Mouse (Mus musculus) limb, embryonic 11.5 days (tissue): ENCODE results near the gene Prune2. TPM values are rescaled to one million over a fixed set of nuclear protein-coding genes. Genes with fewer than 3 reads are reported as not detected.

Experiments used
- ATAC-seq: fragments of 200-750 bp; cut with Nextera tagmentation; 2 replicates; pipeline ENCODE4 v1.8.0; 2017; ENCODE audit warnings: low read depth; ENCODE audit not compliant: insufficient number of reproducible peaks, low FRiP score, low TSS enrichment
- DNase-seq: peaks from one replicate; pipeline ENCODE4 v3.0.0-alpha.2; 2015; ENCODE audit warnings: low spot score
- H3K27ac ChIP-seq: fragments of 300-500 bp; sonication (generic); replicated peaks from 2 replicates; pipeline ENCODE4 v1.5.1; 2014; ENCODE audit warnings: low read depth, mild to moderate bottlenecking, low read length
- H3K27me3 ChIP-seq: fragments of 300-500 bp; sonication (generic); 2 replicates; pipeline ENCODE4 v1.6.1; 2014; ENCODE audit warnings: mild to moderate bottlenecking, low read length, mixed read lengths; ENCODE audit not compliant: control insufficient read depth, insufficient read depth
- H3K36me3 ChIP-seq: fragments of 300-500 bp; sonication (generic); 2 replicates; pipeline ENCODE4 v1.6.1; 2014; ENCODE audit warnings: mild to moderate bottlenecking, low read length, moderate library complexity, mixed read lengths; ENCODE audit not compliant: control insufficient read depth, insufficient read depth
- H3K4me1 ChIP-seq: fragments of 300-500 bp; sonication (generic); 2 replicates; pipeline ENCODE4 v1.6.1; 2014; ENCODE audit warnings: low read length, mixed read lengths; ENCODE audit not compliant: control insufficient read depth, insufficient read depth
- H3K4me2 ChIP-seq: fragments of 300-500 bp; sonication (generic); 2 replicates; pipeline ENCODE4 v1.6.1; 2014; ENCODE audit warnings: low read depth, mild to moderate bottlenecking, moderate library complexity; ENCODE audit not compliant: severe bottlenecking
- H3K4me3 ChIP-seq: fragments of 300-500 bp; sonication (generic); 2 replicates; pipeline ENCODE4 v1.5.1; 2014; ENCODE audit warnings: low read depth, low read length
- H3K9ac ChIP-seq: fragments of 300-500 bp; sonication (generic); 2 replicates; pipeline ENCODE4 v1.6.1; 2014; ENCODE audit warnings: mild to moderate bottlenecking, low read length
- H3K9me3 ChIP-seq: fragments of 300-500 bp; sonication (generic); 2 replicates; pipeline ENCODE4 v1.6.1; 2016; ENCODE audit warnings: low read length; ENCODE audit not compliant: control insufficient read depth
- WGBS: fragments of 180-500 bp; shearing (Covaris S2); extraction: QIAGEN DNeasy Blood & Tissue Kit; methylation state at CpG from one replicate; pipeline ENCODE4 v1.1.7; 2014; 5-methylcytosine and 5-hydroxymethylcytosine counted together
- polyA plus RNA-seq: library from polyadenylated mRNA; unstranded; fragments of >200 nt; fragmentation: Nextera tagmentation; extraction: Ambion mirVana; gene quantifications from 2 replicates; pipeline ENCODE4 v1.2.1, GENCODE M21; 2014

The Prune2 gene
- 0.55 and 0.64 TPM in 2 replicates for polyA plus RNA-seq

- DNase-seq (peak; percentile 87), ATAC-seq (peak; percentile 93)
- no peak within 1 kb of the TSS for H3K27ac ChIP-seq
- H3K36me3 ChIP-seq: no peaks in the 10 kb centered on the region
- peak within 1 kb of the TSS; percentile 73 for H3K4me2 ChIP-seq
- H3K9ac ChIP-seq: peak within 1 kb of the TSS; percentile 22; the same call in 1 of the 2 replicates
- H3K9me3 ChIP-seq: no peaks in the 10 kb centered on the region
- under 1% methylated on average over 36 of the region's 36 CpGs for WGBS
- H3K27me3 ChIP-seq: peaks cover 8% of the 10 kb centered on the region; the same call in 1 of the 2 replicates
- peak within 1 kb of the TSS; percentile 33 for H3K4me3 ChIP-seq
- H3K4me1 ChIP-seq: peaks cover 11% of the 10 kb centered on the region
These were observed at the start of gene Prune2 for GRCm38 (mm10) chr19:16955613-16956271. TSS of gene Prune2 (plus strand) at chr19:16956118.

DNA sequence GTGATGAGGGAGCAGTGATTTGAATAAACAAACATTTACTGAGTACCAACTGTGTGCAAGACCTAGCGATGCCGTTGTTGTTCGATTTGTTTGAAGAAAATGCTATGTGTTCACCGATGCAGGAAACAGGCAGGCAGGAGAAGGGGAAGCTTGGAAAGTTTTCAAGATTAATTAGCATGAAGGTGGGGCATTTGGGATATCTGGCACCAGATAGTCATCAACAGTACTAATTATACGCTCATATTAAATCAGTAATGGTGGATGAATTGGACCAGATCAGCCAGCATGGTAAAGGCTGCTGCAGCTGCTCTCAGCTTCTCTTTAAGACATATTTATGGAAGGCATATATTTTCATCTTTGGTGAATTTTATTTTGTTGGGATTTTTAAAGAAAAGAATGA lies 44.4 kb upstream of the Prune2 start:
- H3K9ac ChIP-seq: no peak overlapping the region
- DNase-seq (no peak), ATAC-seq (no peak)
- H3K4me2 ChIP-seq: no peak overlapping the region
- no peaks in the 10 kb centered on the region for H3K27me3 ChIP-seq
- H3K9me3 ChIP-seq: no peaks in the 10 kb centered on the region
- 91% methylated on average over 5 of the region's 5 CpGs for WGBS
- no peaks in the 10 kb centered on the region for H3K4me1 ChIP-seq
- no peak overlapping the region for H3K27ac ChIP-seq
- no peak overlapping the region for H3K4me3 ChIP-seq
- no peaks in the 10 kb centered on the region for H3K36me3 ChIP-seq

GRCm38 (mm10) chr19:16924516-16924915 lies 31.4 kb upstream of the Prune2 start:
- DNase-seq (no peak), ATAC-seq (no peak)
- no peak overlapping the region for H3K4me2 ChIP-seq

DNA sequence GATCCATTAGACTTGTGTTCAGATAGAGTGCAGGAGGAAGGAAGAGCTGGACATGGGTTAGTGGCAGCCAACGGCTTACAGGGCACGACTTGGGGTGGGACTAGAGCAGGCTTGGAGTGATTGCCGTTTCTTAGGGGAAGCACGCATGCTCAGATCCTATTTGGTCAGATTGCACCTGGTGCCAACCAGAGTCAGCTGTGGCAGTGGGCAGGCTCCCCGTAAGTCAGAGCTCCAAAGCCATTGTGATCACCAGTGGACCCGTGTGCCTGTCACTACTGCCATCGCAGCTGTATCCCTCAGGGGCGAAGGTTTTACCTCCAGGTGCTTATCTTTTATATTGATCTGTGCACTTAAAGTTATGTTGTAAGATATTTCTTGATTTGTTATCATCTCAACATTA lies 21.3 kb upstream of the Prune2 start:
- no peak for DNase-seq
- H3K36me3 ChIP-seq: no peaks in the 10 kb centered on the region
- no peak overlapping the region for H3K9ac ChIP-seq
- no peak overlapping the region for H3K4me2 ChIP-seq
- H3K27me3 ChIP-seq: no peaks in the 10 kb centered on the region
- ATAC-seq: no peak
- H3K27ac ChIP-seq: no peak overlapping the region
- H3K4me1 ChIP-seq: no peaks in the 10 kb centered on the region
- WGBS: 82% methylated on average over 8 of the region's 8 CpGs
- H3K4me3 ChIP-seq: no peak overlapping the region
- no peaks in the 10 kb centered on the region for H3K9me3 ChIP-seq

More at GRCm38 (mm10) chr19:16924516-16924915, 31.4 kb upstream of the Prune2 start:
- H3K4me3 ChIP-seq: no peak overlapping the region
- H3K4me1 ChIP-seq: no peaks in the 10 kb centered on the region
- no peaks in the 10 kb centered on the region for H3K36me3 ChIP-seq
- H3K9ac ChIP-seq: no peak overlapping the region
- 85% methylated on average over 4 of the region's 4 CpGs for WGBS
- no peaks in the 10 kb centered on the region for H3K27me3 ChIP-seq
- H3K9me3 ChIP-seq: no peaks in the 10 kb centered on the region
- no peak overlapping the region for H3K27ac ChIP-seq

GRCm38 (mm10) chr19:16948794-16949313 lies 7.1 kb upstream of the Prune2 start:
- H3K4me1 ChIP-seq: no peaks in the 10 kb centered on the region
- no peak overlapping the region for H3K4me3 ChIP-seq
- H3K36me3 ChIP-seq: no peaks in the 10 kb centered on the region
- H3K27ac ChIP-seq: no peak overlapping the region
- ATAC-seq: no peak
- no peak overlapping the region for H3K4me2 ChIP-seq
- DNase-seq: no peak
- no peaks in the 10 kb centered on the region for H3K27me3 ChIP-seq
- H3K9ac ChIP-seq: no peak overlapping the region
- WGBS: 83% methylated on average over 2 of the region's 2 CpGs
- no peaks in the 10 kb centered on the region for H3K9me3 ChIP-seq

DNA sequence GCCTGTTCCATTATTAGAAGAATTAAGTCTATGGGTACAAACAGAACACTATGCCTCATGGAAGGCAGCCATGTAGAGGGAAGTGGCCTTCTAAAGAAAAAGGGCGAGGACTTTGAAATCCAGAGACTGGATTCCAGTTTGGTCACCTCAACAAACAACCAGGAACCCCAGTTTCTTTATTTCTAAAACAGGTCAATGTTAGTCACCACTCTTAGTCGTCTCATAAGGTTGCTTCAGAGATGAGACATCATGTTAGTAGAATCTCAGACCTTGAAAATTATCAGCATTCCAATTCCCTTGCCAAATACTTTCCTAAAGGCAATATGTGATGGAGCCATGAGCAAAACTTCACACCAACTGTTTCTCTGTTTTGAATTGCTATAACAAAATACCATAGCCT lies 6.6 kb upstream of the Prune2 start:
- 87% methylated on average over 2 of the region's 2 CpGs for WGBS
- no peak overlapping the region for H3K9ac ChIP-seq
- no peaks in the 10 kb centered on the region for H3K36me3 ChIP-seq
- H3K9me3 ChIP-seq: no peaks in the 10 kb centered on the region
- H3K4me3 ChIP-seq: no peak overlapping the region
- ATAC-seq (no peak), DNase-seq (no peak)
- H3K4me2 ChIP-seq: no peak overlapping the region
- H3K27me3 ChIP-seq: no peaks in the 10 kb centered on the region
- H3K4me1 ChIP-seq: no peaks in the 10 kb centered on the region
- no peak overlapping the region for H3K27ac ChIP-seq

- no peaks in the 10 kb centered on the region for H3K27me3 ChIP-seq
- no peak for DNase-seq
- H3K9me3 ChIP-seq: no peaks in the 10 kb centered on the region
- no peak overlapping the region for H3K27ac ChIP-seq
- WGBS: 65% methylated on average over 9 of the region's 9 CpGs
- no peaks in the 10 kb centered on the region for H3K36me3 ChIP-seq
- H3K4me3 ChIP-seq: no peak overlapping the region
- ATAC-seq: no peak
- no peak overlapping the region for H3K9ac ChIP-seq
- H3K4me1 ChIP-seq: no peaks in the 10 kb centered on the region
- no peak overlapping the region for H3K4me2 ChIP-seq
These were observed 5.9 kb upstream of the Prune2 start for GRCm38 (mm10) chr19:16950051-16950450.

- no peak for DNase-seq
- no peak for ATAC-seq
- no peaks in the 10 kb centered on the region for H3K9me3 ChIP-seq
- H3K9ac ChIP-seq: no peak overlapping the region
- H3K4me1 ChIP-seq: peaks cover 4% of the 10 kb centered on the region; the same call in 1 of the 2 replicates
- H3K27me3 ChIP-seq: peaks cover 4% of the 10 kb centered on the region; the same call in 1 of the 2 replicates
- H3K27ac ChIP-seq: no peak overlapping the region
- no peak overlapping the region for H3K4me3 ChIP-seq
- H3K4me2 ChIP-seq: no peak overlapping the region
- WGBS: 85% methylated on average over 8 of the region's 8 CpGs
- H3K36me3 ChIP-seq: no peaks in the 10 kb centered on the region
These were observed 5.1 kb upstream of the Prune2 start for GRCm38 (mm10) chr19:16950664-16951363.
